Mouse (Mus musculus) stomach, postnatal 0 days (tissue): ENCODE data around the gene Tmem56. TPM values are rescaled to one million over a fixed set of nuclear protein-coding genes. Genes with fewer than 3 reads are reported as not detected.

Source experiments
- ATAC-seq: fragments of 200-750 bp; cut with Nextera tagmentation; 2 replicates; pipeline ENCODE4 v1.8.0; 2017; ENCODE audit not compliant: low FRiP score, low TSS enrichment
- DNase-seq: peaks from one replicate; pipeline ENCODE4 v3.0.0-alpha.2; 2016; ENCODE audit warnings: low spot score
- H3K27ac ChIP-seq: fragments of 300-500 bp; sonication (generic); replicated peaks from 2 replicates; pipeline ENCODE4 v1.5.1; 2014; ENCODE audit warnings: mild to moderate bottlenecking, control low read depth
- H3K27me3 ChIP-seq: fragments of 300-500 bp; sonication (generic); 2 replicates; pipeline ENCODE4 v1.6.1; 2014; ENCODE audit warnings: low read length; ENCODE audit not compliant: control insufficient read depth, insufficient read depth
- H3K36me3 ChIP-seq: fragments of 300-500 bp; sonication (generic); 2 replicates; pipeline ENCODE4 v1.6.1; 2014; ENCODE audit warnings: low read length, mixed read lengths; ENCODE audit not compliant: control insufficient read depth, insufficient read depth
- H3K4me1 ChIP-seq: fragments of 300-500 bp; sonication (generic); replicated peaks from 2 replicates; pipeline ENCODE4 v1.6.1; 2014; ENCODE audit warnings: antibody characterized with exemption; ENCODE audit not compliant: control insufficient read depth, insufficient read depth
- H3K4me2 ChIP-seq: fragments of 300-500 bp; sonication (generic); replicated peaks from 2 replicates; pipeline ENCODE4 v1.6.1; 2014; ENCODE audit warnings: low read depth, mild to moderate bottlenecking, control low read depth, moderate library complexity
- H3K4me3 ChIP-seq: fragments of 300-500 bp; sonication (generic); 2 replicates; pipeline ENCODE4 v1.5.1; 2014; ENCODE audit warnings: low read depth, low read length, control low read depth
- H3K9ac ChIP-seq: fragments of 300-500 bp; sonication (generic); 2 replicates; pipeline ENCODE4 v1.6.1; 2014; ENCODE audit warnings: mild to moderate bottlenecking, low read length, control low read depth, mixed read lengths
- H3K9me3 ChIP-seq: fragments of 300-500 bp; sonication (generic); 2 replicates; pipeline ENCODE4 v1.6.1; 2016; ENCODE audit warnings: low read length; ENCODE audit not compliant: control insufficient read depth
- CTCF ChIP-seq: IDR thresholded peaks from 2 replicates; pipeline ENCODE4 v1.5.1; 2016; ENCODE audit warnings: antibody characterized with exemption, low read depth, mild to moderate bottlenecking, moderate library complexity
- EP300 ChIP-seq: optimal IDR thresholded peaks from 2 replicates; pipeline ENCODE3; 2016; ENCODE audit warnings: antibody characterized with exemption
- WGBS: fragments of 180-500 bp; shearing (Covaris S2); extraction: QIAGEN DNeasy Blood & Tissue Kit; methylation state at CpG from one replicate; pipeline ENCODE4 v1.1.7; 2014; 5-methylcytosine and 5-hydroxymethylcytosine counted together
- polyA plus RNA-seq: library from polyadenylated mRNA; unstranded; fragments of >200 nt; fragmentation: Nextera tagmentation; extraction: Ambion mirVana; gene quantifications from 2 replicates; pipeline ENCODE4 v1.2.1, GENCODE M21; 2015

Tmem56 gene
- polyA plus RNA-seq, 1 experiment from 2014 or later: 2.6 TPM

- Histone ChIP-seq H3K9ac (no peak overlapping the region), H3K27me3 (no peaks in the 10 kb centered on the region), H3K4me1 (no peaks in the 10 kb centered on the region), H3K4me2 (no peak overlapping the region), H3K36me3 (no peaks in the 10 kb centered on the region), H3K4me3 (no peak overlapping the region), H3K27ac (no peak overlapping the region), H3K9me3 (no peaks in the 10 kb centered on the region)
- WGBS: 90% methylated on average over 6 of the region's 6 CpGs
- ATAC-seq (no peak), DNase-seq (no peak)
- no peak for TF ChIP-seq CTCF
- TF ChIP-seq EP300: no peak
Measured at GRCm38 (mm10) chr3:121224185-121224584, 58.7 kb downstream of the Tmem56 start.

DNA sequence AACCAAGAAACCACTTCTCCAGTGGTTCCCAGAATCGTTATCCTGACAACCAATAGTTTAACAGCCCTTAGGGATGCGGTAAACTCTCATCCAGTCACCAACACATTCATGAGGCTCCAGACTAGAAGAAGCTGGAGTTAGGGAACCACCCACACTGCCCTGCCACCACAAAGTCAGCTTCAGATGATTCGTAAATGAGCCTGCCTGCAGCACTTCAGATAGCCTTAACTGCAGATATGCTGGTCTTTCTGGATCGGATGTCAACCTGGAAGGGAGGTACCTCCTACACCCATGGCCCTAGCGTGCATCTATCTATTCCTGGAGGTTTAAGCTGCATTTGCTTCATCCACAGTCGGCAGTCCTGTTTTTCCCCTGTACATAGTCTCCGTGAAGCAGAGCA lies 60.9 kb downstream of the Tmem56 start:
- 81% methylated on average over 7 of the region's 7 CpGs for WGBS
- Histone ChIP-seq H3K4me1 (no peaks in the 10 kb centered on the region), H3K27me3 (no peaks in the 10 kb centered on the region), H3K9ac (no peak overlapping the region), H3K27ac (no peak overlapping the region), H3K4me3 (no peak overlapping the region), H3K36me3 (no peaks in the 10 kb centered on the region), H3K9me3 (no peaks in the 10 kb centered on the region), H3K4me2 (no peak overlapping the region)
- ATAC-seq: no peak
- DNase-seq: no peak
- no peak for TF ChIP-seq CTCF
- TF ChIP-seq EP300: no peak

GRCm38 (mm10) chr3:121217011-121217410 lies 65.9 kb downstream of the Tmem56 start:
- H3K27ac ChIP-seq: no peak overlapping the region
- H3K9me3 ChIP-seq: no peaks in the 10 kb centered on the region
- H3K4me1 ChIP-seq: no peaks in the 10 kb centered on the region
- no peak overlapping the region for H3K4me3 ChIP-seq
- DNase-seq (no peak), ATAC-seq (no peak)
- no peaks in the 10 kb centered on the region for H3K36me3 ChIP-seq
- WGBS: 82% methylated on average over 6 of the region's 6 CpGs
- no peak overlapping the region for H3K9ac ChIP-seq
- TF ChIP-seq CTCF (no peak), EP300 (no peak)
- no peak overlapping the region for H3K4me2 ChIP-seq
- no peaks in the 10 kb centered on the region for H3K27me3 ChIP-seq

DNA sequence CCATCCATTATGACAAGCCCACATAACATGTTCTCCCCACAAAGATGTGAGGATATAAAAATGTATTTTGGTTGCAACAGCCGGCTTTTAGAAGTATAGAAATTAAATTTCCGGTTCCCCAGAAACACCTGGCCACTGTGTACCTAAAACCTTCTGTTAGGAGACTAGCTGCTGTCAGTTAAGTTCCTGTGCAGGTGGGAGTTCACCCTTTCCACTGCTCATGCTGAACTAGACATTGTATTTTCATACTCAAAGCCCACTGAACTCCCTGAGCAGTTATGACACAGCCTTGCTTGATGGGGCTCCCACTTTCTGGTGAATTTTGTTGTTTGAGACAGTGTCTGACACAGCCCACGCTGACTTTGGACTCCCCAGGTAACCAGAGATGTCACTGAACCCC lies 69.4 kb downstream of the Tmem56 start:
- Histone ChIP-seq H3K4me1 (no peaks in the 10 kb centered on the region), H3K27me3 (no peaks in the 10 kb centered on the region), H3K4me2 (no peak overlapping the region), H3K9ac (no peak overlapping the region), H3K27ac (no peak overlapping the region), H3K36me3 (no peaks in the 10 kb centered on the region), H3K9me3 (no peaks in the 10 kb centered on the region), H3K4me3 (no peak overlapping the region)
- WGBS: 70% methylated on average over 3 of the region's 3 CpGs
- TF ChIP-seq EP300: no peak
- TF ChIP-seq CTCF: no peak
- ATAC-seq: no peak
- no peak for DNase-seq

DNA sequence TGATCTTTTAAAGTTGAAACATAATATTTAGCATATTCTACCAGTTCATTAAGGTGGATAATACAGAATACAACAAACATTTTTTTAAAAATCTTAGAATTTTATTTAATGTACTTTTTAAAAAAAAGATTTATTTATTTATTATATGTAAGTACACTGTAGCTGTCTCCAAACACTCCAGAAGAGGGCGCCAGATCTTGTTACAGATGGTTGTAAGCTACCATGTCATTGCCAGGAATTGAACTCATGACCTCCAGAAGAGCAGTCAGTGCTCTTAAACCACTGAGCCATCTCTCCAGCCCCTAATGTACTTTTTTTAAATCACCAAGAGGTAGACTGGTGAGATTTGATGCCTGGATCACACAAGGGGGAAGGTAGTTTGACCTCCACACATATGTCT lies 70.7 kb downstream of the Tmem56 start:
- H3K36me3 ChIP-seq: no peaks in the 10 kb centered on the region
- no peaks in the 10 kb centered on the region for H3K9me3 ChIP-seq
- no peaks in the 10 kb centered on the region for H3K27me3 ChIP-seq
- DNase-seq: no peak
- no peak overlapping the region for H3K4me3 ChIP-seq
- TF ChIP-seq EP300: no peak
- TF ChIP-seq CTCF: peak; percentile 39
- H3K4me1 ChIP-seq: no peaks in the 10 kb centered on the region
- H3K27ac ChIP-seq: no peak overlapping the region
- ATAC-seq: no peak
- no peak overlapping the region for H3K4me2 ChIP-seq
- 30% methylated on average over 1 of the region's 1 CpGs for WGBS
- H3K9ac ChIP-seq: no peak overlapping the region

- Histone ChIP-seq H3K9ac (no peak overlapping the region), H3K4me3 (no peak overlapping the region), H3K4me2 (no peak overlapping the region), H3K27ac (no peak overlapping the region), H3K9me3 (no peaks in the 10 kb centered on the region), H3K27me3 (no peaks in the 10 kb centered on the region), H3K4me1 (no peaks in the 10 kb centered on the region), H3K36me3 (no peaks in the 10 kb centered on the region)
- TF ChIP-seq EP300: no peak
- TF ChIP-seq CTCF: no peak
- ATAC-seq (no peak), DNase-seq (no peak)
- 86% methylated on average over 5 of the region's 5 CpGs for WGBS
Measured at GRCm38 (mm10) chr3:121208994-121209393, 73.9 kb downstream of the Tmem56 start.
